Mouse (Mus musculus): ENCODE results near the gene Fam120b. TPM values are rescaled to one million over a fixed set of nuclear protein-coding genes. Genes with fewer than 3 reads are reported as not detected.

The Fam120b gene
- total and polyA plus RNA-seq, 3 experiments, result 5.1 to 26.3 (median 23.4) TPM

- H3K27me3 ChIP-seq (ENCODE audit: insufficient read depth, low read length), result peaks cover 53% of the 10 kb centered on the region
- ATAC-seq (ENCODE audit: extremely low read depth, insufficient number of reproducible peaks, low FRiP score, poor library complexity, severe bottlenecking) (no peak), DNase-seq (ENCODE audit: low spot score) (no peak)
- TF ChIP-seq POLR2AphosphoS5 (IDR thresholded peaks at IDR 0.05; ENCODE audit: insufficient replicate concordance, low read depth, low read length) (no peak), GATA2 (IDR thresholded peaks at IDR 0.05; ENCODE audit: borderline replicate concordance, low read depth, low read length) (no peak), CTCF (IDR thresholded peaks at IDR 0.05; ENCODE audit: low read depth, low read length) (no peak), TAL1 (conservative IDR thresholded peaks at IDR 0.05; ENCODE audit: low read depth, low read length) (no peak), GATA1 (IDR thresholded peaks at IDR 0.05; ENCODE audit: borderline replicate concordance, low read length) (no peak)
- H3K4me3 ChIP-seq (ENCODE audit: low read depth, low read length), result no peak overlapping the region
- no peaks in the 10 kb centered on the region for H3K9me3 ChIP-seq (replicated peaks)
- H3K4me1 ChIP-seq (ENCODE audit: insufficient read depth, low read depth, low read length), result peaks cover 13% of the 10 kb centered on the region
- H3K36me3 ChIP-seq (replicated peaks), result no peaks in the 10 kb centered on the region
Measured at GRCm38 (mm10) chr17:15378413-15379109, 17.4 kb upstream of the Fam120b start.

- TF ChIP-seq TAL1 (conservative IDR thresholded peaks at IDR 0.05; ENCODE audit: low read depth, low read length) (no peak), CTCF (IDR thresholded peaks at IDR 0.05; ENCODE audit: low read depth, low read length) (no peak), GATA1 (IDR thresholded peaks at IDR 0.05; ENCODE audit: borderline replicate concordance, low read length) (no peak), GATA2 (IDR thresholded peaks at IDR 0.05; ENCODE audit: borderline replicate concordance, low read depth, low read length) (no peak), POLR2AphosphoS5 (IDR thresholded peaks at IDR 0.05; ENCODE audit: insufficient replicate concordance, low read depth, low read length) (no peak)
- peaks cover 48% of the 10 kb centered on the region for H3K27me3 ChIP-seq (ENCODE audit: insufficient read depth, low read length)
- H3K4me3 ChIP-seq (ENCODE audit: low read depth, low read length), result no peak overlapping the region
- peaks cover 13% of the 10 kb centered on the region for H3K4me1 ChIP-seq (ENCODE audit: insufficient read depth, low read depth, low read length)
- DNase-seq (ENCODE audit: low spot score), result no peak
- no peaks in the 10 kb centered on the region for H3K36me3 ChIP-seq (replicated peaks)
- H3K9me3 ChIP-seq (replicated peaks), result no peaks in the 10 kb centered on the region
- no peak for ATAC-seq (ENCODE audit: extremely low read depth, insufficient number of reproducible peaks, low FRiP score, poor library complexity, severe bottlenecking)
Measured at GRCm38 (mm10) chr17:15379741-15380526, 16.1 kb upstream of the Fam120b start.

- Histone ChIP-seq H3K9me3 (replicated peaks) (no peaks in the 10 kb centered on the region), H3K4me1 (ENCODE audit: insufficient read depth, low read depth, low read length) (peaks cover 6% of the 10 kb centered on the region), H3K4me3 (ENCODE audit: low read depth, low read length) (no peak overlapping the region), H3K27me3 (ENCODE audit: insufficient read depth, low read length) (peaks cover 41% of the 10 kb centered on the region), H3K36me3 (replicated peaks) (no peaks in the 10 kb centered on the region)
- DNase-seq (ENCODE audit: low spot score) (no peak), ATAC-seq (ENCODE audit: extremely low read depth, insufficient number of reproducible peaks, low FRiP score, poor library complexity, severe bottlenecking) (no peak)
- TF ChIP-seq GATA2 (IDR thresholded peaks at IDR 0.05; ENCODE audit: borderline replicate concordance, low read depth, low read length) (no peak), CTCF (IDR thresholded peaks at IDR 0.05; ENCODE audit: low read depth, low read length) (no peak), POLR2AphosphoS5 (IDR thresholded peaks at IDR 0.05; ENCODE audit: insufficient replicate concordance, low read depth, low read length) (no peak), TAL1 (conservative IDR thresholded peaks at IDR 0.05; ENCODE audit: low read depth, low read length) (no peak), GATA1 (IDR thresholded peaks at IDR 0.05; ENCODE audit: borderline replicate concordance, low read length) (no peak)
Measured at GRCm38 (mm10) chr17:15380641-15381051, 15.4 kb upstream of the Fam120b start.

- TF ChIP-seq GATA1 (IDR thresholded peaks at IDR 0.05; ENCODE audit: borderline replicate concordance, low read length) (no peak), TAL1 (conservative IDR thresholded peaks at IDR 0.05; ENCODE audit: low read depth, low read length) (no peak), CTCF (IDR thresholded peaks at IDR 0.05; ENCODE audit: low read depth, low read length) (no peak), POLR2AphosphoS5 (IDR thresholded peaks at IDR 0.05; ENCODE audit: insufficient replicate concordance, low read depth, low read length) (no peak), GATA2 (IDR thresholded peaks at IDR 0.05; ENCODE audit: borderline replicate concordance, low read depth, low read length) (no peak)
- peaks cover 35% of the 10 kb centered on the region for H3K27me3 ChIP-seq (ENCODE audit: insufficient read depth, low read length)
Measured at GRCm38 (mm10) chr17:15381092-15381860, 14.7 kb upstream of the Fam120b start.

GRCm38 (mm10) chr17:15381869-15382660, 13.9 kb upstream of the Fam120b start:
- ATAC-seq (ENCODE audit: extremely low read depth, insufficient number of reproducible peaks, low FRiP score, poor library complexity, severe bottlenecking) (no peak), DNase-seq (ENCODE audit: low spot score) (no peak)
- H3K36me3 ChIP-seq (replicated peaks), result no peaks in the 10 kb centered on the region
- no peak for TF ChIP-seq TAL1 (conservative IDR thresholded peaks at IDR 0.05; ENCODE audit: low read depth, low read length)
- no peak for TF ChIP-seq GATA2 (IDR thresholded peaks at IDR 0.05; ENCODE audit: borderline replicate concordance, low read depth, low read length)
- TF ChIP-seq GATA1 (IDR thresholded peaks at IDR 0.05; ENCODE audit: borderline replicate concordance, low read length), result no peak
- no peak for TF ChIP-seq POLR2AphosphoS5 (IDR thresholded peaks at IDR 0.05; ENCODE audit: insufficient replicate concordance, low read depth, low read length)
- no peak for TF ChIP-seq CTCF (IDR thresholded peaks at IDR 0.05; ENCODE audit: low read depth, low read length)
- H3K27me3 ChIP-seq (ENCODE audit: insufficient read depth, low read length), result peaks cover 32% of the 10 kb centered on the region
- H3K9me3 ChIP-seq (replicated peaks), result no peaks in the 10 kb centered on the region
- H3K4me1 ChIP-seq (ENCODE audit: insufficient read depth, low read depth, low read length), result no peaks in the 10 kb centered on the region
- no peak overlapping the region for H3K4me3 ChIP-seq (ENCODE audit: low read depth, low read length)

More at GRCm38 (mm10) chr17:15381092-15381860, 14.7 kb upstream of the Fam120b start:
- ATAC-seq (ENCODE audit: extremely low read depth, insufficient number of reproducible peaks, low FRiP score, poor library complexity, severe bottlenecking) (no peak), DNase-seq (ENCODE audit: low spot score) (no peak)
- Histone ChIP-seq H3K4me3 (ENCODE audit: low read depth, low read length) (no peak overlapping the region), H3K9me3 (replicated peaks) (no peaks in the 10 kb centered on the region), H3K36me3 (replicated peaks) (no peaks in the 10 kb centered on the region), H3K4me1 (ENCODE audit: insufficient read depth, low read depth, low read length) (no peaks in the 10 kb centered on the region)

Data from G1E (cell line).